Mouse (Mus musculus): ENCODE measurements around the gene Gprasp1.
"Not testable (repeated sequence)": the region's sequence is repeated elsewhere in the genome, so short reads cannot be mapped to it uniquely, and the experiment has no call there.

Gene Gprasp1

DNA sequence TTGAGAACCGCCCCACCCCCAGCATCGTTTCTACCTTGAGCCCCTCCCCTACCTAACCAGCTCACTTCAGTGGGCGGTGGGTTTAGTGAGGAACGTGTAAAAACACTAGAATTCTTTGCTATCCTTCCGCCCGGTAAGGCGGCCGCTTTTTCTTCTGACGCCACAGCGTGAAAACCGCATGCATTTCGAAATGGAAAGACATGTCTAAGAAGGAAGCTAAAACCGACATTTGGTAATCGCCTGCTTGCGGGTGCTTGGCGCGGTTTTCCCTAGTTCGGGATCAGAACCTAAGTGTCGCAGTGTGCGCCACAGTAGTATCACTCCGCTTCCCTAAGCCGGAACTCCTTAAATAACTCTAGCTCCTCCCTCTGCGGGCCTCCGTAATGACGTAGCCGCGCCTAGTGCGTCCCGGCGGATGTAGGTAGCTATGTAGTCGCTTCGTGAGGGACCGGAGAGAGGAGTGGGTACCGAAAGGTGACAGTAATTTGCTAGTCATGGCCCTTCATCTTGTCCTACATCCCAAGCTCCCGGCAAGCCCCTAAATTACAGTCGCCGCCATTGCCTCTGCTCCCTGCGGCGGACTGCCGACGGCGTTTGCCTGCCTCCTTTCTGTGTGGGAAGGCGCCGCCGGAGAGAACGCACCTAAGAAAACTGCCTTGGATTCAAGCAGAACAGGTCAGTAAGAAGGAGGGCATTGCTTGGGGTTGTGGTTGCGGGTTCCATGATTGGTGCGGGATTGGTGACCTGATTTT is at the start of gene Gprasp1, which contains the start of gene Armcx5:
Gprasp1 (plus strand) TSS at position 430 of the 752 bp plus-strand sequence.
Armcx5 (plus strand) TSS at position 430 of the 752 bp plus-strand sequence.
- CTCF ChIA-PET, result interaction anchor here (0.6 kb wide), 1 partner anchor 55 kb away, joined by 3 read pairs; no protein-coding TSS in a partner anchor

DNA sequence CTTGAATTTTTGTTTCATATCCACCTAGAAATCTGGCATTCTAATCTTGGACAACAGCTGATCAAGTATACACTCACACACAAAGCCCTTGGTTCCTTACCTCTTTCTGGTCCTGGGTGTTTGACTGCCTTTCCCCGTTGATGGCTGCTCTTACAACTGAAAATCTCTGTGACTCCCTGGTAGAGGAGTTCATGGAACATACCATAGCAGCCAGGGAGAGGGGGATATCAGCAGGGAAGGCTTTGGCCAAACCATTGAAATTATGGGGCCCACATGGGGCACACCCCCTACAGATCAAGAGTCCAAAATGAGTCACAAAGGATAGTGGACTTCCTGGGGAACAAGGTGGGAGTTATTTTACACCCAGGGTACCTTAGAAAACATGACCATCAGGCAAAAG is 48.9 kb upstream of the Gprasp1 start, which contains the start of gene Tcp11x2:
Tcp11x2 (minus strand) TSS at position 158 of the 400 bp plus-strand sequence.
- CTCF ChIA-PET, result no interaction called here

DNA sequence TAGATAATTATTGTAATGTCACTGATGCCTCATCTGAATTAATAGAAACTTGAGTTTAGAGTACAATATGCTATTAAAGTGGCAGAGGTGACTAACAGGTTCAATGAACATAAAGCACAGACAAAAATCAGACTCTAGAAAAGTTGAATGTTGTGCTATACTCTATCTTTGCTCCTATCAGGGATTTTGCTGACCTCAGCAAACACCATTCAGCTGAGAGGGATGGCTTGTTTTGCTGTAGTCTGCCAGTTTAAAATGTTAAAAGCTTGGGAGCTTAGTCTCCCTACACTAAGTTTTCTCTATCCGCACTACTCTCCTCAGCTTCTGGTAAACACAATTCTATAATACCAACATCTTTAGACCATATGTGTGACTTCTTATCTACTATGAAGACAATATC is 39.4 kb upstream of the Gprasp1 start:
- CTCF ChIA-PET, result no interaction called here

DNA sequence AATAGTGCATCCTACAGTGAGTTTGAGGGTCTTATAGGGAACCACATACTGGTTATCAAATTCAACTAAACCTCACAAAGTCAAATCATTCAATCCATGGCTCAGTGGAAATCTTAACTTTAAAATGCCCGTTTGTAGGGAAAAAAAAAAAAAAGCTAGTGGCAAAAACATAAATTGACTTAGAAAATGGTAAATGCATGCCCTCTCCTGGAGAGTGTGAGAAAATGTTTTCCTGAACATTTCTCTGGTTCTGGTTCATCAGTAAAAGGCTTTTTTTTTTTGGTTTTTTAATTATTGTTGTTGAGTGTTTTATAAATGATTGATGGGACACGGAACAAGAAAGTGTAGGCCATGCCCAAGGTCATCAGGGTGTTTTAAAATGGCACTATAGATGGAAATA is 38.2 kb upstream of the Gprasp1 start:
- CTCF ChIA-PET, result no interaction called here

DNA sequence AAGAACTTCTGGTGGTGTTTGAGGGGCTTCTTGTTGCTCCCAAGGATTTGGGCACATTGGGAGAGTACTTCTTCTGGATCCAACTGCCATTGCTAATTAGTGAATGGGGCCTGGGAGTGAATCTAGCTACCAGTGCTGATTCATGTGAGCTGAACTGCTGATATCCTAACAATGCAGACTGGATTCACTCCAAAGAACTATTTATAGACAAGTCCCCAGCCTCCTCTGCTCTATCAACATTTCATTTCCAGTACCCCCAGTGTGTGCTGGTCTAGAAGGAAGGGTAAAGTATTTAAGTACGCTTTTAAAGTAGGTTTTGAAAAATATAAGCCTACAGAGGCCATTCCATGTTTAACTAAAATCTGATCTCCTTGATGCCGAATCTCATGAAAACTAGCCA is 29.7 kb upstream of the Gprasp1 start:
- CTCF ChIA-PET, result interaction anchor here (0.7 kb wide), 1 partner anchor 39 kb away, joined by 3 read pairs; no protein-coding TSS in a partner anchor

DNA sequence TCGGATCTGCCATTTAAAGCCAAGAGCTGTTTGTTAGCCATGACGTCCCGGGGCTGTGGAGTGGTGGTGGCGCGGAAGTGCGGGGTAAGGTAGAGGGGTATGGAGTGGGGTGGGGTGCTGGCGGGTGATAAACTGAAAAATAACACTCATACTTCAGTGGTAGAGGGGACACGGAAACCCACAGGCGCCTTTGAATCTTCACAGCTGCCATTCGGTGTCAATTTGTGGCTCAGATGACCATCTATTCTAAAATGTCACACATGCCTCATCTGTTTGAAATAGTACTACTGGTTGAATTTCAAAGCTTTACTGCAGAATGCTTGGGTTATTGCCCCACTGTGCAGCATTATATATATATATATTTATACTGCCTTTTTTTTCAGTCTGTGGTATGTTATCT is 17.4 kb upstream of the Gprasp1 start, which contains the start of gene Tmsb15a:
Tmsb15a (minus strand) TSS at position 101 of the 400 bp plus-strand sequence.
- CTCF ChIA-PET, result no interaction called here

DNA sequence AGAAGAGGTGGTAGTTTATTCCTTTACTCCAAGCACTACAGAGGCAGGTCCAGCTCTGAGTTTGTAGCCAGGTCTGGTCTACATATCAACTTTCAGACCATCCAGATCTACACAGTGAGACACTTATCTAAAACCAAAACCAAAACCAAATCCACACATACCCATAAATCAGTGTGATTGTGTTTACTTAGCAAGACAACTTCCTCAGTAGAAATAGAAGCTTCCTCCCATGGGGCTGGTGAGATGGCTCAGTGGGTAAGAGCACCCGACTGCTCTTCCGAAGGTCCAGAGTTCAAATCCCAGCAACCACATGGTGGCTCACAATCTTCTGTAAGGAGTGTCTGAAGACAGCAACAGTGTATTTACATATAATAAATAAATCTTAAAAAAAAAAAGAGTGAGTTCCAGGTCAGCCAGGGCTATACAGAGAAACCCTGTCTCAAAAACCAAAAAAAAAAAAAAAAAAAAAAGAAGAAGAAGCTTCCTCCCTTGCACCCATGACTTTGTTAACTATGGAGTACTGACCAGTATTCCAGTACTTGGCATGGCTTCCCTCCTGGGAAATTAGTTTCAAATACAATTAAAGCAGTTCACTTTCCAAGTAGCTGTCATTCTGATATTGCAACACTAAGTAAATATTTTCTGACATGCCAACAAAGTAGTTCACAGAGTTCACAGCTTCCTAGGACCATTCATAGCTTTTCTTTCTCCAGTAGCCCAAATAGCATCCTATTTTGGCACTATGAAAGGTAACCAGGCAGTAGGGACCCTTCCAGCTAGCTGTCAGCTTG is 3.6 kb upstream of the Gprasp1 start:
- CTCF ChIA-PET, result interaction anchor here (0.7 kb wide), 1 partner anchor 1332 kb away, joined by 3 read pairs; no protein-coding TSS in a partner anchor

DNA sequence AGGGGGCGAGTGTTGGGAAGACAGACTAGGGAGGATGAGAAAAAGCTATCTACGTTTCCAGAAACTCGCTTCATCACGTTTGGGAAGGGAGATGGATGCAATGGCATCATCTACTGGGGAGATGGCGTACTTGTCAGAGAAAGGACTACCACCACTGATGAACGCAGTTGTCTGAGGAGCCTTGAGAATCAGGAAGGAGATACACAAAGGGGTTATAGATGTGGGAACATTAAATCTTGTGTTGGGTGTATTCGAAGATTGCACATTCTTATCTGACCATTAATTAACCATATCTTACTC is 473 bp downstream of the Gprasp1 start:
- CTCF ChIA-PET, result interaction anchor here (0.6 kb wide), 1 partner anchor 55 kb away, joined by 3 read pairs; no protein-coding TSS in a partner anchor

DNA sequence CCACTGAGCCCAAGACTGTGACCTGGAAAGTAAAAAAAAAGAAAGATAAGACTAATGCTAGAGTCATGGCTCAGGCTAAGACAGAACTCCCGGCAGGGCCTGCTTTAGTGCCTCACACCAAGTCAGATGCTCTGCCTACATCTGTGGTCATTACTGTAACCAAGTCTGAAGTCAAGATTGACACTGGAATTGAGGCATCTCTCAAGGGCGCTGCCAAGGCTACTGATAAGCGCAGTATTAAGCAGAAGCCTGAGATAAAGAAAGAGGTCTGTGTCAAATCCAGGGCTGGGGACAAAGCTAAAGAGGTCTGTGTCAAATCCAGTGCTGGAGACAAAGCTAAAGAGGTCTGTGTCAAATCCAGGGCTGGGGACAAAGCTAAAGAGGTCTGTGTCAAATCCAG is 2.8 kb downstream of the Gprasp1 start:
- CTCF ChIA-PET, result not testable (repeated sequence)

DNA sequence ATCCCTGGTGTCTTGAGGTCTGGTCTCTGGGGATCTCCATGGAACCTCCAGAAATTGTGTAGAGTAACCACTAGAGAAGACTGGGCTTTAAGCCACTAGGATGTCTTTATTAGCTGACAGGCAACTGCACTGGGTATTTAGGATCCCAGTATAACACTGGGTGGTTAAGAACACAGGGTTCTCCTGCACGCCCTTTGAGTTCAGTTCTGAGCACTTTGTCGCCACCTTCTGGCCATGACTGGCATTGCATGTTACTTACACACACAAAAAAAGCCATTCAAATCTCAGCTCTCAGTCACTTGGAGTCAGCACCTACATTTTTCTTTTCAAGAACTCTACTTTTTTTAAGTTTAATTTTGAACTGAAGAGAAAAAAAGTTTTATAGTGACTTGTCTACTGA is 10.3 kb downstream of the Gprasp1 start:
- CTCF ChIA-PET, result no interaction called here

DNA sequence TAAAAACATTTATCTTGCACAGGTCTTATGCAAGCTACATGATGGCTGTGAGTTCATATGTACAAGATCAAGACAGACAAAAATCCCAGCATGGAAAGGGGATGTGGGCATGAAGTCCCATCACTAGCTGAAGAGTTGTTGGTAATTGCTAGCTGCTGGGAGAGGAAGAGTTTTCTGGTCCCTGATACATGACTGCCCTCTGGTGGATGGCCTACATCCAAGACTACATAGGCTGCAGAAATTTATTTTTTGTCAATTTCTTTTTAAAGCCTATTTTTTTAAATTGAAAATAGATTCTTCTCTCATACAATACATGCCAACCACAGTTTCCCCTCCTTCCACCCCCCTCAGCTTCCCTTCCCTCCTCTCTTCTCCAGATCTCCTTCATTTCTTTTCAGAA is 19.2 kb downstream of the Gprasp1 start:
- CTCF ChIA-PET, result no interaction called here

DNA sequence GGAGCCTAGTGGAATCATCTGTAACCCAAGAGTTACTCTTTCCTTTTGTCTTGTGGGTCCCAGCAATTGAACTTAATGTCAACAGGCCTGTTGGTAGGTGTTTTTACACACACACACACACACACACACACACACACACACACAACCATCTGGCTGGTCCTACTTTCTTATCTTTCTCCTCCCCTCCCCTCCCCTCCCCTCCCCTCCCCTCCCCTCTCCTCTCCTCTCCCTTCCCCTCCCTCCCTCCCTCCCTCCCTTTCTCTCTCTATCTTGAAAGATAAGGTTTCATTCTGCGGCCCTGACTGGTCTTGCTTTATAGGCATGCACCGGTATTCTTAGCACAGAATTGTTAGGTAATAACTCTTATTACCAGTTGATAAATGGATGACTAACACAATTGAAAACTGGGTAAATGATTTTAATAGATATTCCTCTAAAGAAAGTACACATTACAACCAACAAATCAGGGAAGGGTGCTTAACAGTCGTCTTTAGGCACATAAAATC is 25.6 kb downstream of the Gprasp1 start:
- CTCF ChIA-PET, result no interaction called here

DNA sequence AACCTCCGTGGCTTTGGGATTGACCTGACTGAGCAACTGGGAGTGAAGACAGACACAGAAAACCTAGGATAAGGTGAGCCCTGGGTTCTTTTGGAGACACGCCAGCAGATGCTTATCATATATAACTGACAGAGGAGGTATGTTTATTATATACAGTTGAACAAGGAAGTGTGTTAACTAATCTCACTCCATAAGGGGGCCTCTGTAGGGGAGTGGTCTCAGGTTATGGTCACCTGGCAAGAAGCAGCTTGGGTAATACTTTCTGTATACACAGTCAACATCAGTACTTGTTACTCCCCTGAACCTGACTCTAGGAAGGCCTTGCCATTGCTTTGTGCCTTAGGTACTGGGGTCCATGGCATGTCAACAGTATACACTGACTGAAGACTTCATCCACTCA is 26.0 kb downstream of the Gprasp1 start:
- CTCF ChIA-PET, result no interaction called here

DNA sequence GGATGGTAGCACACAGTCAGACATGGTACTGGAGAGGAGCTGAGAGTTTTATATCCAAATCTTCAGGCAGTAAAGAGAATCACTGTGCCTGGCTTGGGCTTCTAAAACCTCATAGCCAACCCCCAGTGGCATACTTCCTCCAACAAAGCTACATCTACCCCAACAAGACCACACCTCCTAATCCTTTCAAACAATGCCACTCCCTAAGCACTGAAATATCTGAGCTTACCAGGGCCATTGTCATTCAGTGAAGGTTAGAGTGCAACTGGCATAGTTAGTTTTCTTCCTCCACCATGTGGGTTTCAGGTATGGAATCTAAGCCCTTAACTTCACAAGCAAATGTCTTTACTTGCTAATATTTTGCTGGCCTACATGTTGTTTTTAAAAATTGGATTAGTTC is 49.0 kb downstream of the Gprasp1 start:
- CTCF ChIA-PET, result no interaction called here

DNA sequence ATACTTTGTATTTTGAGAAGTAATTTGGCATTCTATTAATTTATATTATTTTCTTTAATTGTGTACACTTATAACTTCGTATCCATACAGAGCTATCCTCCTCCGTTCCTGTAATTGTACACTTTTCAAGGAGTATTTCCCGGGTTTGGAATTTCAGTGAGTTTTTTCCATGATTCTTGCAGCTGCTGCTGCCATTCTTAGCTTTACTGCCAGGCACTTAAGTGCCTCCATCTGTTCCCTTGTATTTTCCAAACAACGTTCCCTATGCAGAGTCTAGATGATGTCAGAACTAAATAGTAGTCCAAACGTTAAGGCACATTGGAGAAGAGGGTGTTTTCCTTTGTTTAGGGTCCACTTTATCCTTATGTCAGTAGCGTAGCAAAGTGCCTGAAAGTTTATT is 49.8 kb downstream of the Gprasp1 start:
- CTCF ChIA-PET, result no interaction called here

DNA sequence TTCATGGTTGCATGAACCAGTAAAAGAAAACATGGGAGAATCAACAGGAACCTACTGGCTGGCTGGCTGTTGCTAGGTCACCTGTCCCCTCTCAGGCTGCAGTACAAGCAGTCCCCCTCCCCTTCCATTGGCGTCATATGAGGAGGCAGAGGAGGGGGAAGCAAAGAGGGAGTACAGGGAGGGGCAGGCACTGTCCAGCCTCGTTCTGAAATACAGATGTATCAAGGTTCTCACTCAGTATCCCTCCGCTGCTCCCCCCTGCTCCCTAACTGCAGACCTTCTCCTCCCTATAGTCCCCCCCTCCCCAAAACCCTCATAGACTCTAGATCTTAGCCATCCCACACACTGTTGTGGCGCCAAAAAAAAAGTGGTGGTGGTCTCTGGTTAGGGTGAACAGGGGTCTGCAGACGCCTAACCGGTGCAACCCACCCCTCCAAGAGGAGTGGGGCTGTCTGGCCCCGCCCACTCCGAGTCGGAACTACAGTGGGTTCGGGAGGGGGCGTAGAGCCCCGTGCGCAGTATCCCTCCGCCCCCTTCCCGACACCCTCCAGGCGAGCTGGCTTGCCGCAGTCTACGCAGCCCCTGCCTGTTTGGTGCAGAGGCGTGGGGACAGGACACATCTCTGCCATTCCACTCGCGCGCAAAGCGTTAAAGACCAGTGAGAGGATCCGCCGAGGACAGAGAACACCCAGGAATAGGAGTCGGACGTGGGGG is 53.2 kb downstream of the Gprasp1 start:
- CTCF ChIA-PET, result not testable (repeated sequence)

DNA sequence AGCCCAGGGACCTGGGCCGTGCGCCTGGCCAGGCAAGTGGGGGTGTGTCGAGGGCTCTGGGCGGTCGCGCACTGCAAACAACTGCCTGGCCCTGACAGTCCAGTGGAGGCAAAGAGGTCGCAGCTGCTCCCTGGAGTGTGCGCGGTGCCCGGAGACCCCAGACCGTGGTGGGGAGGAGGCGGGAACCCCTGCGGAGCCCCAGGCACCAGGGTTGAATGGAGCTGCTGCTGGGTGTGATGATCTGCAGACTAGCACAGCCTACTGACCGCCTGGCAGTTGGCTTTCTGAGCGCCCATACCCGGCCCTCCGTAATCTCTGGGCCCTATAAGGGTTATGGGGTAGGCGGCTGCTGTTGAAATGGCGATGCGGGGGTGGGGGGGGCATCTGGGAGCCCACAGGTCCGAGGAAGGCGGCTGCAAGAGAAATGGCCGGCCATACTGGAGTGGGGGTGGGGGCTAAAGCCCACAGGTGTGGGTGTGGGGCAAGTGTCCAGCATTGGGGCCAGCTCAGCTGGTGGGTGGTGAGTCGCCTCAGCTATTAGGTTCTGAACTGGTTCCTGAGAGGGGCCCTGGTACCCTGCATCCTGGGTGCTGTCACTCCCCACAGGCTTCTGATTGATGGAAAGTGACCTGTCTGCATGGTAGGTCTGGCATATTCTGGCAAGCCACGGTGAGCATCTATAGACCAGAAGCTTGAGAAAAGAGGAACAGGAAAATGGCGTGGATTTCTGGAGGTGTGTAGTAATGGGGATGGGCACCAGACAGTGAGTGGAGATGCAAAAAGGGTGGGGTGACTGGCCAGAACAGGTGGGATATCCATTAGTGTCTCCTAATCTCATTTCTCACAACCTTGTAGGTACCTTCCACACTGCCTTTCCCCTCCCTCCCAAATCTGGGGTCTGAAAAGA is 54.0 kb downstream of the Gprasp1 start:
- CTCF ChIA-PET, result not testable (repeated sequence)

DNA sequence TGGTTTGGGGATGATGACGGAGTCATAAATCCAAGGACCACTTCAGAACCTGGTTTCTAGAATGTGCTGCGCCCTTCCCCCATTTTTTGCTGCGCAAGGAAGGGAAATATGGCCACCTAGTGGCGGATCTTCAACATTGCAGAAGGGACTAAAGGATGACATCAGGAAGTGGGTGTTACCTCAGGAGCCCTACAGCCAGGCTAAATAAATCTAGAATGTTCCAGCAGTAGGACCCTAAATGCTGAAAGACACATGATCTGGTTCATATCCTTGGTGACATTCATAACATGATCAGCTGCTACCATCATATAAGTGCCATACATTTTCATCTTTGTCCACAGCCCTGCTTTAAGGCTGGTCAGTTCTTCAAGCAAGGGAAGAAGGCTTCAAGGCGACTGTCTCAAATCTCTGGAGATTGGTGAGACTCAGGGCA is 54.7 kb downstream of the Gprasp1 start, which contains the start of gene Bhlhb9:
Bhlhb9 (plus strand) TSS at position 383 of the 433 bp plus-strand sequence.
- CTCF ChIA-PET, result not testable (repeated sequence)

DNA sequence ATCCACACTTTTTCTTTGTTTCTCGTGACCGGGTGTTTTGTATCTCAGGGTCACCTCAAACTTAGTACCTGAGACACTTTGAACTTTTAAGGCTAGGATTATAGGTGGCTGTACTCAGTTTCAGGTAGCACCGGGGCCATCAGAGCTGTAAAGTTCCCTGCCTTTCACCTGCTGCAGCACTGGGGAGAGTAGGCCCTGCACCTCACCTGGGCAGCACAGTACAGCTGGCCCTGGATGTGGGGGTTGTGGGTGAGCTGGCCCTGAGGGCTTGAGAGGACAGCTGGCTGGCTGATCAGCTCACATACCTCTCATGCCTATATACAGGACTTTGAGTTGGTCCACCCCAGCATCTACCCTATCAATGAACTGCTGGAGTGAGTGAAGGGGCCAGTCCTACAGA is 61.6 kb downstream of the Gprasp1 start:
- CTCF ChIA-PET, result no interaction called here

DNA sequence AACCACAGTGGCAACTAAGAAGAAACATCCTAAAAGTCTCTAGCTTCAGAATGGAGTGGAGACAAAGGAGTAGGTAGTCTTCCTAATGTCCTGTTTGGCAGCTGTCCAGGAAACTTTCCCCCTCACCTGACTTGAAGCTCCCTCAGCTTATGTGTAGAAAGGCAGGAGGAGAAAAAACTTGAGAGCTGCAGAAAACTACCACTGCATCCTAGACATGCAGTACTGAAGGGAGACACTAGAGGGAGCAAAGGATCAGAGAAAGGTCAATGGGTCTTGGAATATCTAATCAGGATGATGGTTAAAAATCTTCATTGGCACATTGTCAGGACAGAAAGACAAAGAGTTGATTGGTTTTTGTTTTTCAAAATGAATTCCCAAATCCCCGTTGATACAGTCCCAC is 63.2 kb downstream of the Gprasp1 start:
- CTCF ChIA-PET, result no interaction called here

DNA sequence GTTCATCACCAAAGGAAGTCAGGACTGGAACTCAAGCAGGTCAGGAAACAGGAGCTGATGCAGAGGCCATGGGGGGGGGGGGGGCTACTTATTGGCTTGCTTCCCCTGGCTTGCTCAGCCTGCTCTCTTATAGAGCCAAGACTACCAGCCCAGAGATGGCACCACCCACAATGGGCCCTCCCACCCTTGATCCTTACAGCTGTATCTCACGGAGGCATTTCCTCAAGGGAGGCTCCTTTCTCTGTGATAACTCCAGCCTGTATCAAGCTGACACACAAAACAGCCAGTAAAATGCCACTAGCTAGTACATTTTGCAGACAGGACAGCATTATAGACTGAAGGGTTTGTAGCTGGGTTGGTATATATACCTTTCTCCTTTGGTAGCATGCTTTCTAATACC is 93.4 kb downstream of the Gprasp1 start:
- CTCF ChIA-PET, result not testable (repeated sequence)
